Mouse (Mus musculus): ENCODE measurements around the gene Hsd17b11. TPM values are rescaled to one million over a fixed set of nuclear protein-coding genes. Genes with fewer than 3 reads are reported as not detected.

Hsd17b11 gene
- polyA plus RNA-seq, 1 experiment from 2014 or later, result 6.2 TPM

DNA sequence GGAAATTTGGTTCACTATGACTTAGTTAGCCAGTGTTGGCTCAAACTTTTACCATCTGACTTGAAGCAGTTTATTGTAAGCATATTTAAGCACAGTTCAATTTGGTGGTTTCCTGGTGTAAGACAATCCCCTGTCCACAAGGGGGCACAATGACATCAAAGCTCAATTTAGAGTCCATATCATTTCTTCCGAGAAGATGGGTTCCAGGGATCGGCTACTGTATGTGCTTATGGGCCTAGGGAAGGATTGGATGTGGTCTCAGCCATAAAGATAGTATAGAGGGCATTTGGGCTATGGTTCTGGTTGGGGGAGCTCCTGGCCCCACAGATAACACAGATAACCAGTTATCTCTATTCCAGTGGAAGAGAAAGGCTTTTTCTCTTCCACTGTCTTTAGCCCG is 26.5 kb downstream of the Hsd17b11 start:
- H3K4me2 ChIP-seq (replicated peaks; ENCODE audit: low read depth, low read length), result no peak overlapping the region
- no peaks in the 10 kb centered on the region for H3K4me1 ChIP-seq (ENCODE audit: insufficient read depth, low read length)
- H3K4me3 ChIP-seq (ENCODE audit: low read length), result no peak overlapping the region
- H3K27ac ChIP-seq (ENCODE audit: low read length), result no peak overlapping the region
- WGBS, result 57% methylated on average over 3 of the region's 3 CpGs
- peaks cover 2% of the 10 kb centered on the region; the same call in 1 of the 2 replicates for H3K36me3 ChIP-seq (ENCODE audit: insufficient read depth, low read length)
- no peaks in the 10 kb centered on the region for H3K9me3 ChIP-seq (ENCODE audit: low read length)
- H3K9ac ChIP-seq (replicated peaks; ENCODE audit: low read length), result no peak overlapping the region
- no peaks in the 10 kb centered on the region for H3K27me3 ChIP-seq (ENCODE audit: insufficient read depth, low read length)
- no peak for ATAC-seq (ENCODE audit: low FRiP score, low TSS enrichment)

DNA sequence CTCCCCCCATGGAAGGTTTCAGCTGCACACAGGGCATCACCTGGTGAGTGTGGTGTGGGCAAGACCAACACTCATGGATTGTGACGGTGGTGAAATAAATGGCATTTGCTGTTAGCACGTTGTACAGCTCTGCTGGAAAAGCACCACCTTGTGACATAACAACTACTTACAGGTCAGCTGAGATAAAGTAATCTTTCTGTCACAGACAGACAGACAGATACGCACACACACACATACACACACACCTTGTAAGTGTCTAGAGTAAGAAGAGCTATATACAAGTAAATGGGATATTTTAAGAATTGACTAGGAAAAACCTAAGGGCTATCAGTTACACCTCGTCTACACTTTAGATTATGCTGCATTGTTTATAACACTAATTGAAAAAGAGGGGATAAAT is 27.1 kb downstream of the Hsd17b11 start:
- 87% methylated on average over 4 of the region's 4 CpGs for WGBS
- H3K4me2 ChIP-seq (replicated peaks; ENCODE audit: low read depth, low read length), result no peak overlapping the region
- no peaks in the 10 kb centered on the region for H3K4me1 ChIP-seq (ENCODE audit: insufficient read depth, low read length)
- H3K9ac ChIP-seq (replicated peaks; ENCODE audit: low read length), result no peak overlapping the region
- peaks cover 5% of the 10 kb centered on the region for H3K36me3 ChIP-seq (ENCODE audit: insufficient read depth, low read length)
- no peak for ATAC-seq (ENCODE audit: low FRiP score, low TSS enrichment)
- H3K9me3 ChIP-seq (ENCODE audit: low read length), result no peaks in the 10 kb centered on the region
- H3K27ac ChIP-seq (ENCODE audit: low read length), result no peak overlapping the region
- no peak overlapping the region for H3K4me3 ChIP-seq (ENCODE audit: low read length)
- no peaks in the 10 kb centered on the region for H3K27me3 ChIP-seq (ENCODE audit: insufficient read depth, low read length)

DNA sequence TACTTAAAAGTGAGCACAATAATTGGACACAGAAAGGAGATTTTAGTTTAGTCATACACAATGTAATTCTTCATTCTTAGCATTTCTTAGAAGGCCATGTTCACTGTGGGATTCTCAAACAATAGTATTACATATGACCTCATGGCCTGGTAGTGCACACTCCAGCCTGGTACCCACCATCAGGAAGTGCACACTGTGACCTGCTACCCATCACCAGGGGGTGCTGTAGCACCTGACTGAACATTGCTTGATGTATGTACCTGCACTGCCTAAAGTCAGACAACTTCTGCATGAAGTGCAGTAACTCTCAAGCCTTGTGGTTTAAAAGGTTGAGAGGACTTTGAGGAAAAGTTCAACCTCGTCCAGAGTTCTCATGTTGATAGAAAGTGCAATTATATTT is 28.1 kb downstream of the Hsd17b11 start:
- Histone ChIP-seq H3K36me3 (ENCODE audit: insufficient read depth, low read length) (peaks cover 12% of the 10 kb centered on the region), H3K4me2 (replicated peaks; ENCODE audit: low read depth, low read length) (no peak overlapping the region), H3K4me1 (ENCODE audit: insufficient read depth, low read length) (no peaks in the 10 kb centered on the region), H3K9ac (replicated peaks; ENCODE audit: low read length) (no peak overlapping the region), H3K27ac (ENCODE audit: low read length) (no peak overlapping the region), H3K4me3 (ENCODE audit: low read length) (no peak overlapping the region), H3K9me3 (ENCODE audit: low read length) (no peaks in the 10 kb centered on the region), H3K27me3 (ENCODE audit: insufficient read depth, low read length) (no peaks in the 10 kb centered on the region)
- 79% methylated on average over 1 of the region's 1 CpGs for WGBS
- ATAC-seq (ENCODE audit: low FRiP score, low TSS enrichment), result no peak

DNA sequence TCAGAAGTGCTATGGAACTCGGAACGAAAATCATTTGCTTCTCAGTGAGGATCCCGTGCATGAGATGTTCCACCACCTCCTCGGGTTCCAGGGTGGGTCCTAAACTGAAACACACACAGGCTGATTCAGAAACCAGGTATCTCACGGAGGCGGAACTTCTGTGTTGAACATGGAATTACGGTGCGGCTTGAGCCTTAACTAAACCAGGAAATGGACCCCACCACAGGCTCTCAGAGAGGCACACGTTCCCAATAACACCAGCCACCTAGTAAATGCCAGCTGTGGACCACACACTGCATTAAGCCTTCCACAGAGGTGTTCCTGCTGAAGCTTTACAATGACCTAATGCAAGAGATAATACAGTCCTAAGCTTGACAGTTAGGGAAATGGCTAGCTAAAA is 28.9 kb downstream of the Hsd17b11 start:
- 92% methylated on average over 9 of the region's 9 CpGs for WGBS
- Histone ChIP-seq H3K27me3 (ENCODE audit: insufficient read depth, low read length) (no peaks in the 10 kb centered on the region), H3K9ac (replicated peaks; ENCODE audit: low read length) (no peak overlapping the region), H3K4me3 (ENCODE audit: low read length) (no peak overlapping the region), H3K27ac (ENCODE audit: low read length) (no peak overlapping the region), H3K4me1 (ENCODE audit: insufficient read depth, low read length) (no peaks in the 10 kb centered on the region), H3K36me3 (ENCODE audit: insufficient read depth, low read length) (peaks cover 12% of the 10 kb centered on the region), H3K9me3 (ENCODE audit: low read length) (no peaks in the 10 kb centered on the region), H3K4me2 (replicated peaks; ENCODE audit: low read depth, low read length) (no peak overlapping the region)
- ATAC-seq (ENCODE audit: low FRiP score, low TSS enrichment), result no peak

DNA sequence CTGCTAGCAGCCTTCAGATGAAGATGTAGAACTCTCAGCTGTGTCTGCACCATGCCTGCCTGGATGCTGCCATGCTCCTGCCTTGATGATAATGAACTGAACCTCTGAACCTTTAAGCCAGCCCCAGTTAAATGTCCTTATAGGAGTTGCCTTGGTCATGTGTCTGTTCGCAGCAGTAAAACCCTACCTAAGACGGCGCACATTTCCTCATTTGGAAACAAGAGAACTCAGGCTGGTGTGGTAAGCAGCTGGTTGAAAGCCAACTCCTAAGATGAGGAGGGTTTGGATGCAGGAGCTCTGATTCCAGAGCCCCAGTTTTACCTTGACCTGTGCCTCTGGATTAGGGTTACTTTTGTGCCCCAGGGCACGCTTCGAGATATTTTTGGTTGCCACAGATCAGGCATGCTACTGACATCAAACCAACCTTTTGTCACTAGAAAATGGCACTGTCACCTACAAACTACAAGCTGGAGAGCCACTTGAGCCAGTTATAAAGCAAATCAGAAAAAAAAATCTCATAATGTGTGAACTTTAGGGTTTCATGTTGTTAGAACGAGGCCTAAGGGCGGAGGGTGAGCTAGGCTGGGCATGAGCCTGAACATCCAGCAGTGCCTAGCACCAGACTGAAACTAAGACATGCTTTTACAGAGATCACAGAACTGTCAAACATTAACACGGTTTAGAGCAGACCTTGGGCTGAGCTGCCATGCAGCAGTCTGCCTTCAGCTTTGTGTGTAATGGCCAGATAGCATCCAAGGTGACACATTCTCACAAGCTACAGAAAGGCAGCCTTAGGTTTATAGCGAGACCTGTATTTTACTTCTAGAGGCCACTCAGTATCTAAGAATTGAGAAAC is 40.8 kb downstream of the Hsd17b11 start:
- Histone ChIP-seq H3K36me3 (ENCODE audit: insufficient read depth, low read length) (no peaks in the 10 kb centered on the region), H3K4me1 (ENCODE audit: insufficient read depth, low read length) (no peaks in the 10 kb centered on the region), H3K27me3 (ENCODE audit: insufficient read depth, low read length) (no peaks in the 10 kb centered on the region), H3K4me3 (ENCODE audit: low read length) (no peak overlapping the region), H3K9me3 (ENCODE audit: low read length) (no peaks in the 10 kb centered on the region), H3K27ac (ENCODE audit: low read length) (no peak overlapping the region), H3K4me2 (replicated peaks; ENCODE audit: low read depth, low read length) (no peak overlapping the region), H3K9ac (replicated peaks; ENCODE audit: low read length) (no peak overlapping the region)
- WGBS, result 74% methylated on average over 9 of the region's 9 CpGs
- peak; percentile 82 for ATAC-seq (ENCODE audit: low FRiP score, low TSS enrichment)

DNA sequence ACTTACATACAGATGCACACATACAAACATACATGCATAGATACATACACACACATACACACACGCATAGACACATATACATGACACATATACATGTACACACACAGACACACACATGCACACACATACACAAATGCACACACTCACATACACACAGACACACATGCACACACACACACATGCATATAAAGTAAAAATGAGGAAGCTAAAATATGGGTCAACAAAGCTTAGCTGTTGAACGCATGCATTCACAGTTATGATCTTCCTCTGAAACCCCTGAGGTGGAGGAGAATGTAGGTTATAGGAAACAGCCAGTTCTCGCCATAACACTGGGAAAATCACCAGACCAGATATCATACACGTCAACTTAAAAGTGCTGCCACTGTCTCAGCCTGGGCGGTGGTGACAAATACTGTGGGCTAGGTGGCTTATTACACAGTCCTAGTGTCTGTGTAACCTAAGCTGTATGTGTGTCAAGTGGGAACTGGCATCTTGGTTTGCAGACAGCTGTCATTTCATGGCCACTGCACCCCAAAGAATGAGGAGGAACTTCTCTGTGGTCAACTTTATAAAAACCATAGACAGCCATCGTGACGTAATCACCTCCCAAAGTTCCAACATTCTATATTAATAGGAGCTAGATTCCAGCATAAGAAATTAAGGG is 43.7 kb downstream of the Hsd17b11 start:
- Histone ChIP-seq H3K9me3 (ENCODE audit: low read length) (no peaks in the 10 kb centered on the region), H3K9ac (replicated peaks; ENCODE audit: low read length) (no peak overlapping the region), H3K4me3 (ENCODE audit: low read length) (no peak overlapping the region), H3K36me3 (ENCODE audit: insufficient read depth, low read length) (no peaks in the 10 kb centered on the region), H3K4me1 (ENCODE audit: insufficient read depth, low read length) (no peaks in the 10 kb centered on the region), H3K27ac (ENCODE audit: low read length) (no peak overlapping the region), H3K27me3 (ENCODE audit: insufficient read depth, low read length) (no peaks in the 10 kb centered on the region), H3K4me2 (replicated peaks; ENCODE audit: low read depth, low read length) (no peak overlapping the region)
- no peak for ATAC-seq (ENCODE audit: low FRiP score, low TSS enrichment)
- WGBS, result 93% methylated on average over 7 of the region's 7 CpGs

DNA sequence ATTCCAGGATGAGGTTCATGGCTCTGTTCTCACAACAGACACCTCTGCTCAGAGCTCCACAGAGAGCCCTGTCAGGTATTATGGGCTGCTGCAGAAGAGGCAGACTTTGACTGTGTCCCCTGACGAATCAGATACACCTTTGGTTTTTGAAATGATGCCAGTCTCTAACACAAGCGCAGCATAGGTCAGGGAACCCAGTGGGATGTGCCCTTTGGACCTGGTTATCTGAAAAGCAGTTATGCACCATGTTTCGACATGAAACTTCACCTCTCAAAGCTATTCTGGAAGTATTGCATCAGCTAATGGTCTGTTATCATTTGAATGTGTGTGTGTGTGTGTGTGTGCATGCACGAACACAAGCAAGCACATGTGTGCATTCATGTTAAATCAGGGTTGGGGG is 44.4 kb downstream of the Hsd17b11 start, which contains the start of gene Hsd17b13:
Hsd17b13 (minus strand) TSS at position 114 of the 400 bp plus-strand sequence.
- Histone ChIP-seq H3K27ac (ENCODE audit: low read length) (no peak within 1 kb of the TSS), H3K9ac (replicated peaks; ENCODE audit: low read length) (no peak within 1 kb of the TSS), H3K36me3 (ENCODE audit: insufficient read depth, low read length) (no peaks in the 10 kb centered on the region), H3K27me3 (ENCODE audit: insufficient read depth, low read length) (no peaks in the 10 kb centered on the region), H3K4me3 (ENCODE audit: low read length) (no peak within 1 kb of the TSS), H3K4me2 (replicated peaks; ENCODE audit: low read depth, low read length) (no peak within 1 kb of the TSS), H3K4me1 (ENCODE audit: insufficient read depth, low read length) (no peaks in the 10 kb centered on the region), H3K9me3 (ENCODE audit: low read length) (no peaks in the 10 kb centered on the region)
- 81% methylated on average over 4 of the region's 4 CpGs for WGBS
- no peak for ATAC-seq (ENCODE audit: low FRiP score, low TSS enrichment)

DNA sequence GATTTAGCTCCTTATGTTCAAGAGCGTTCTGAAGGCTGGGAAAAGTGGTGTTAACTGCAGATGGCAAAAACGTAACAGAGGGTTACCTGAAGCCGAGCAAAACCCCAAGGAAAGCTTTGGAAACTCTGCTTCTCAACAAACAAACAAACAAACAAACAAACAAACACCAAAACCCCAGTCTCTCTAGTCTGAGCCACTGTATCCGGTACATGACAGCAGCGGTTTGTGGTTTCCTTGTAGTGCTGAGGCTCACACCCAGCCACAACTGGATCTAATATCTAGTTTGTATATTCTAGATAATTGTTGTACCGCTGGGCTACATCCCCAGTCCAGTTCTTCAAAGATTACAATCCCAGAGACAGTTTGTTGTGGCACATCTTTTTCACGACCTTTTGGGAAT is 46.0 kb downstream of the Hsd17b11 start:
- H3K9ac ChIP-seq (replicated peaks; ENCODE audit: low read length), result no peak overlapping the region
- H3K4me2 ChIP-seq (replicated peaks; ENCODE audit: low read depth, low read length), result no peak overlapping the region
- no peaks in the 10 kb centered on the region for H3K36me3 ChIP-seq (ENCODE audit: insufficient read depth, low read length)
- ATAC-seq (ENCODE audit: low FRiP score, low TSS enrichment), result no peak
- H3K4me3 ChIP-seq (ENCODE audit: low read length), result no peak overlapping the region
- no peaks in the 10 kb centered on the region for H3K4me1 ChIP-seq (ENCODE audit: insufficient read depth, low read length)
- no peaks in the 10 kb centered on the region for H3K27me3 ChIP-seq (ENCODE audit: insufficient read depth, low read length)
- H3K27ac ChIP-seq (ENCODE audit: low read length), result no peak overlapping the region
- 82% methylated on average over 7 of the region's 7 CpGs for WGBS
- H3K9me3 ChIP-seq (ENCODE audit: low read length), result no peaks in the 10 kb centered on the region

DNA sequence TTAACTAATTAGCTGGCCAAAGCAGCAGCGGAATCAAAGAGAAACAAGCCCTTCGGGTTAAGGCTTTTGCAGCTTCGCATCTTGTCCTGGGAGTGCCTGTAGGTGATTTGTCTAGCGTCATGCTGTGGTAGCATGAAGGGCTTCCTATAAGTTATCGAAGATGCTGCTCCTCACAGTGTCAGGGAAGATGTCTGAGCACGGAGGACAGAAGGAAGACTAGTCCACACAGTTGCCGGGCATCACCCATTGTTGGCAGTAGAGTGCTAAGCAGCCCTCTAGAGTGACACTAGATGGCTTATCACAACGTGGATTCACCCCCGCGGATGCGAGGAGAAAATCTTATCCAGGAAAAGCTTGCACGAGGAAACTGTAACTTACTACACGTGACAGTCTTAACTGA is 48.9 kb downstream of the Hsd17b11 start:
- WGBS, result 67% methylated on average over 13 of the region's 13 CpGs
- peak overlapping the region; percentile 18; the same call in 1 of the 2 replicates for H3K4me3 ChIP-seq (ENCODE audit: low read length)
- no peaks in the 10 kb centered on the region for H3K27me3 ChIP-seq (ENCODE audit: insufficient read depth, low read length)
- peak overlapping the region; percentile 39 for H3K4me2 ChIP-seq (replicated peaks; ENCODE audit: low read depth, low read length)
- no peaks in the 10 kb centered on the region for H3K4me1 ChIP-seq (ENCODE audit: insufficient read depth, low read length)
- H3K9ac ChIP-seq (replicated peaks; ENCODE audit: low read length), result no peak overlapping the region
- H3K27ac ChIP-seq (ENCODE audit: low read length), result no peak overlapping the region
- ATAC-seq (ENCODE audit: low FRiP score, low TSS enrichment), result no peak
- no peaks in the 10 kb centered on the region for H3K9me3 ChIP-seq (ENCODE audit: low read length)
- H3K36me3 ChIP-seq (ENCODE audit: insufficient read depth, low read length), result no peaks in the 10 kb centered on the region

DNA sequence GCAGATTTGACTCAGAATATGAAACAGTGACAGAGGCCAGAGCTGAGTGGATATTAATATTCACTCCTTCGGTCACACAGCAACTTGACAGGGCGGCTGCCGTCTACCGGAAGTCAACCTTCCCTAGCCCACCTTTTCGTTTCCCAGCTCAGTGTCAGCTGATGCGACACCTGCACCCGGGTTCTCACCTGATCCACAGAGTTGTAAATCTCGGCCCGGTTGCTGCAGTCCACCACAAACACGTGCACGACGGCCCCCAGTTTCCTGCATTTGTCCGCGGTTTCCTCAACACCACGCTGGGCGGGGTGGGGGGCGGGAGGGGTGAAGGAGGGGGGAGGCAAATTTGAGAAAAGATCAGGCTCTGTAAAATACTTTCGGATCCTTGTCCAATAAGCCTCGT is 49.3 kb downstream of the Hsd17b11 start:
- Histone ChIP-seq H3K4me3 (ENCODE audit: low read length) (peak overlapping the region; percentile 18; the same call in 1 of the 2 replicates), H3K4me1 (ENCODE audit: insufficient read depth, low read length) (no peaks in the 10 kb centered on the region), H3K9ac (replicated peaks; ENCODE audit: low read length) (no peak overlapping the region), H3K27ac (ENCODE audit: low read length) (no peak overlapping the region), H3K36me3 (ENCODE audit: insufficient read depth, low read length) (no peaks in the 10 kb centered on the region), H3K4me2 (replicated peaks; ENCODE audit: low read depth, low read length) (peak overlapping the region; percentile 39), H3K27me3 (ENCODE audit: insufficient read depth, low read length) (no peaks in the 10 kb centered on the region), H3K9me3 (ENCODE audit: low read length) (no peaks in the 10 kb centered on the region)
- no peak for ATAC-seq (ENCODE audit: low FRiP score, low TSS enrichment)
- WGBS, result 48% methylated on average over 19 of the region's 19 CpGs
